Mouse (Mus musculus) retina, embryonic 14.5 days (tissue): ENCODE measurements around the gene Fgf10.

Experiments
- DNase-seq: peaks from one replicate; pipeline ENCODE4 v3.0.0-alpha.2; 2015; ENCODE audit warnings: low spot score

Gene Fgf10

DNA sequence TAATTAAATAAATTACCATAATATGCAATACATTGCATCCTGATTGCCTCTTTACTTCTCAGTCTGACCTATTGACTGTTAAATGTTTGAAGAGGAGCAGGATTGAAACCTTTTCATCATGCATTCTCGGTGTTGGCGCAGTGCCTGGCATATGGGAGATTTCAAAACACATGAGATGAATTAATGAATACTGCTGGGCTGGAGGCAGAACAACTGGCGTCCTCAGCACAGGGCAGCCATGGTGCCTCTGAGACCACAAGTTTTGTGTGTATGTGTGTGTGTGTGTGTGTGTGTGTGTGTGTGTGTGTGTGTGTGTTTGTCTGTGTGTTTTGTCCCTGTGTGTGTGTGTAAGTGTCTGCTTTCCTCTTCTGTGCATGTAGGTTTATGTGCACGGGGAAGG, 165.5 kb downstream of the Fgf10 start:
- DNase-seq: no peak
